Mouse (Mus musculus): Measurements from ENCODE around the gene C1ql4. TPM values are rescaled to one million over a fixed set of nuclear protein-coding genes. Genes with fewer than 3 reads are reported as not detected.

C1ql4 gene
- total RNA-seq (2021): not detected
- long read RNA-seq, experiment 1: 0 reads
- long read RNA-seq, experiment 2: 0 reads

DNA sequence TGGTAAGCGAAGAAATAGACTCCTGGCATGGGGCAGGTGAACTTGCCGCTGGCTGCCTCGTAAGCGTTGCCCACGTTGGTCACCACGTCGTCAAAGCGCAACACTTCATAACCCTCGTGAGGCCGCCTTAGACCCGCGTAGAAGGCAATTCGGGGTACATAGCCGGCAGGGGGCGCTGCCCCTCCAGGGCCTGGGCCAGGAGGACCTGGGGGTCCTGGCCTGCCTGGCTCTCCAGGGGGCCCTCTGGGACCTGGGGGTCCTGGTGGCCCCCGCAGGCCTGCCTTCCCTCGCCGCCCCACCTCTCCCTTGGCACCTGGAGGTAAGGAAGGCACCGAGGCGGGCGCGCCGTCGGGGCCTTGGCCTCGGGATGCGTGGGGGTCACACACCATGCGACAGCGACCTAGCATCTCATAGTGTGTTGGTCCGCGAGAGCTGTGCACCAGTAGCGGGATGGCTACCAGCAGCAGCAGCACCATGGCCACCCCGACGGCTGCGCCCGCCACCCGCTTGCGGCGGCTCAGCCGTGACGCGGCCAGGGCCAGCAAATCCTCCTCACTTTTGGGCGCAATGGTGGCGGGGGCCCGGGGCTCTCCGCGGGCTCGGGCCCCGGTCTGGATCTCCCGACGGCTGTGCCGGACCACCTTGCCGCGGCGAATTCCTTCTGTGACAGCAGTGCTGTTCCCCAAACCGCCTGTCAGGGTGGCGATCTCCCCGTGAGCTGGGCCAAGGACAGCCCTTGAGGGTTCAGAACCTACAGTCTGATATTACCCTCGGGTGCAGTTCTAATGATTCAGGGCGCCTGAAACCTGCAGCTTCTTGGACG is at the start of gene C1ql4:
C1ql4 (minus strand) TSS at position 565 of the 823 bp plus-strand sequence.
- intact Hi-C loops (cut with DNase I): loop anchor here (5.0 to 10.0 kb wide), 2 partner anchors 85 to 177 kb away; no protein-coding TSS in a partner anchor

DNA sequence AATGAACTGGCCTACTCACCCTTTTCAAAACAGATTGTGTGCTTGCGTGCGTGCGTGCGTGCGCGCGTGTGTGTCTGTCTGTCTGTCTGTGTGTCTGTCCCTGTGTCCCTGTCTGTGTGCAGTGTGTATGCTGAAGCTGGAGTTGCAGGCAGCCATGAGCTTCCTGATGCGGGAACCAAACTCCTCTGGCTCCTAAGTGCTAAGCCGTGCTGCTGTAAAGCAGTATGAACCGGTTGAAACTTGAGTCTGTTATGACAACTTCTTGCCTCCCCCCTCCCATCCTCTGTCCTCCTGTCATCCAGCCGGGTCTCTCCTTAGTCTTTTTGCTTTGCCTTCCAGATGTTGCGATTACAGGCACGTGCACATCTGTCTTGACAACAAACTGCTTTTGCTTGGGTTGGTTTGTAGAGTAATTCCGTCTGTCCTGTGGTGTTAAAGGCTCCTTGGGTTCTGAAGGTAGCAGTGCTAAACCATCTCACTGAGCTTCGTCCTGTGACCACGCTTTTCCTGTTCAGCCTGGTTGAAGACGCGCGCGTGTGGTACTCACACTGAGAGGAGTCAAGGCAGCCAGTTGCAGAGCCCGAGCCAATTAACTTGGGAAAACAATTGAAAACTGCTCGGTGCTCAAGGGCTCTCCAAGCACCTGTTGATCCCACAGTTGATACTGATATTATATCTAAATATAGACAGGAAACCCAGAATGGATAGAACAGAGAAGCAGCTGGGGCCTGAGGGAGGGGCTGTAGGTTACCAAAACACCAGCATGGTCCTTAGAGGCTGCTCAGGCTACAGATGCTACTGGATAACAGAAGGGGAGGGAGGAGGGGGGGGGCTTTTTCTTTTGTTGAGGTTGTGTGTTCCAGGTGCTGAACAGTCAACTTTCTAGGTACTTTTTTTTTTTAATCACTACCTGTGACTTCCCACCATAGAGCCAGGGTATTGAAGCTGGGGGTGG is 42.6 kb upstream of the C1ql4 start:
- intact Hi-C loops (cut with DNase I): loop anchor here (5.0 kb wide), 1 partner anchor 62 kb away; no protein-coding TSS in a partner anchor
- Histone ChIP-seq H3K27ac (no peak overlapping the region), H3K4me3 (no peak overlapping the region)
- TF ChIP-seq CTCF (IDR thresholded peaks at IDR 0.05): no peak
- no peak for DNase-seq (ENCODE audit: extremely low spot score in 1 of 2, low spot score in 2 of 2)

More for the DNA sequence above, at the start of gene C1ql4:
- no peak for DNase-seq (ENCODE audit: extremely low spot score in 1 of 2, low spot score in 2 of 2)
- peak; percentile 41 for TF ChIP-seq CTCF (IDR thresholded peaks at IDR 0.05)
- Histone ChIP-seq H3K4me3 (0 out of 2 replicates have a peak within 1 kb of the TSS, but pooled peaks have one; percentile 5), H3K27ac (no peak within 1 kb of the TSS)

DNA sequence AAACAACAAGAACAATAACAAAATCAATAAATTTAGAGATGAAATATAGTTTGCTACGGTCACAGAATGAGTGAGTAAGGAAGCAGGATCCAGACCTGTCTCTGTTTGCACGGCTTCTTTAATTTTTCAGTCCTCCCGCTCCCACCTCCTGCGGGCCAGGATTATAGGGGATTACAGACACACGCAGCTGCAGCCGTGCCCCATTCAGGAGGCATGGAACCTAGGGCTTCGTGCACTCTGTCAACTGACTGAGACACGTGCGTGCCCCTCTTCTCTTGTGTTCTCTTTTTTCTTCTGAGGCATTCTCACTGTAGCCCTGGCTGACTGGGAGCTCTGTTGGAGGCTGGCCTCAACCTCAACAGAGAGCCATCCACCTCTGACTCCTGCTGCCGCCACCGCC is 41.8 kb upstream of the C1ql4 start:
- H3K4me3 ChIP-seq: no peak overlapping the region
- DNase-seq (ENCODE audit: extremely low spot score in 1 of 2, low spot score in 2 of 2): no peak
- no peak for TF ChIP-seq CTCF (IDR thresholded peaks at IDR 0.05)
- H3K27ac ChIP-seq: no peak overlapping the region
- intact Hi-C loops (cut with DNase I): loop anchor here (5.0 kb wide), 1 partner anchor 63 kb away; no protein-coding TSS in a partner anchor

DNA sequence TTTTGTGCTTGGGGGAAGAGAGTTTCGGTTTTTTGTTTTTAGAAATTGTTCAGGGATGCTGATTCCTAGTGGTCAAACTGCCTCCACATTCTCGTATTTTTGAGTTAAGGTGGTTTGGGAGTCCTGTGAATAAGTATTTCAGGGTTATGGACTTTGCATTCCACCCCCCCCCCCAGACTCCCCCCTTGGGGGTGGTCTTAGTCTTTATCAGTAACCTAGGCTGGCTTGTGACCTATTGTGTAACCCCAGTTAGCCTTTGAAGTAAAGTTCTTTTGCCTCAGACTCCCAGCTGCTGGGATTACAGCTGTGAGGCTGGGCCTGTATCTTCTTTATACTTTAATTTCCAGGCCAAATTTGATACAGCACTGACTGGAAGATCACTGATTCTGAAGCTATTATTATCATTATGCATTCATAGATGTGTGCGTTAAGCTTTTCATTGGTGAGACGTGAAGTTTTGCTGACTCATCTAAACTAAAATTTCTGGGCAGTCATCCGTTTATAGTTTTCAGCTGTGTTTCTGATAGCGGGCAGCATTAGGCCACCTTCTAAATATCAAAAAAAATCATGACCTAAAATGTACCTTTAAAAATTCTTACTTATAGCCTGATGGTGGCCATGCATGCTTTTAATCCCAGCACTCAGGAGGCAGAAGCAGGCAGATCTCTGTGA is 40.4 kb upstream of the C1ql4 start:
- Histone ChIP-seq H3K4me3 (peak overlapping the region; percentile 65), H3K27ac (no peak overlapping the region)
- TF ChIP-seq CTCF (IDR thresholded peaks at IDR 0.05): no peak
- no peak for DNase-seq (ENCODE audit: extremely low spot score in 1 of 2, low spot score in 2 of 2)
- intact Hi-C loops (cut with DNase I): loop anchor here (5.0 kb wide), 1 partner anchor 64 kb away; no protein-coding TSS in a partner anchor

DNA sequence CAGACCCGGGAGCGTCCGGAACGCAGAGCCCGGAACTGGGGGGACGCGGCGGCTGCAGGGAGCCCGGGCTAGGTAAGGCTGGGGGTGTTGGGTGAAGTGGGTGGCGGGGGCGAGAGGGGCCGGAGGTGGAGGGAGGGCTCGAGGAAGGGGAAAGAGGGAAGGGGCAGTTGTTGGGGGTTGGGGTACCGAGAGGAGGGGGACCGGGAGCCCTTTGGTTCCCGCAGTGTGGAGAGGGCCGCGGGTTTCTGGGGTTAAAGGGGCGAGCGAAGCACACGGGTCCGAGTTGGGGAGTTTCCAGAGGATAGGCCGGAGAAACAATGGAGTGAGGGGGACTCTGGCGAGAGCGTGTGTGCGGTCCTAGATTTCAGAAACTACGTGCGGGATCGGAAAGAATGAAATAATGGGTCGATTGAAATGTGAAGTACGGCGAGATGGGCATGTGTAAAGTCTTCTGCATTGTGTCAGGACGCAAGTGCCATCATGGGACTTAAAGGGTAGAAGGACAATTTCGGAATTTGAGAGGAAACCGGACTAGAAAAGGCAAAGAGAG is 39.3 kb upstream of the C1ql4 start:
- no peak for TF ChIP-seq CTCF (IDR thresholded peaks at IDR 0.05)
- H3K27ac ChIP-seq: peak overlapping the region; percentile 86
- DNase-seq (ENCODE audit: extremely low spot score in 1 of 2, low spot score in 2 of 2): no peak
- intact Hi-C loops (cut with DNase I): loop anchor here (5.0 kb wide), 1 partner anchor 65 kb away; no protein-coding TSS in a partner anchor
- peak overlapping the region; percentile 65 for H3K4me3 ChIP-seq

DNA sequence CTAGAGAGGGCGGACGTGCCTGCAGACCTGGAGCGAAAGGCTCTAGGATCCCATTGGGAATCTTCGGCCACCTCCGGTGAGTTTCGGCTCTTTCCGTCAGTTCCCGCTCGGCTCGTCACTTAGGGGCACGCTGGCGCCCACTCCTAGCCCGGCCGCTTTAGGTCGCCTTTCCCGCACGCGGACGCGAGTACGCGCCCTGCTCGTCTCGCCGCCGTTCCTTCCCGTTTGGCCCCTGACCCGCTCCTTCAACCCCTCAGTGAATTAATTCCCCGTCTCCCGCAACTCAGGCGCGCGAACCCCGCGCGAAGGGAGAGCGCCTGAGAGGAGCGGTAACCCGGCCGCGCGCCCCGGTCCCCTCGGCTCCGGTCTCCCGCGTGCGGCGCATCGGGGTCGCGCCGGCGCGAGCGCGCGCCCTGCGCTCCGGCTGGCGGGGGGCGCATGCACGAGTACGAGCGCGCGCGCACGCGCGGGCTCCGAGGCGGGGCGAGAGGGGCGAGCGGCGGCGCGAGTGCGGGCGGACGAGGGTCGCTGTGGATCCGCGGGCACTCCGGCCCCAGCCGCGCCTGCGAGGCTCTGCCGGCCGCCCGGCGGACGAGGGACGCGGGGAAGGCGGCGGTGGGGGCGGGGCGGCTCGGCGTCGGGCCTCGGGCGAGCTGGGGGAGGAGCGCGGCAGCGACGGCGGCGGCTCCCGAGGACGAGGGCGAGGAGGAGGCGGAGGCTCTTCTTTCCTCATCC is 38.6 kb upstream of the C1ql4 start:
- Histone ChIP-seq H3K4me3 (peak overlapping the region; percentile 65), H3K27ac (peak overlapping the region; percentile 86)
- TF ChIP-seq CTCF (IDR thresholded peaks at IDR 0.05): no peak
- intact Hi-C loops (cut with DNase I): loop anchor here (5.0 kb wide), 1 partner anchor 66 kb away; no protein-coding TSS in a partner anchor
- DNase-seq (ENCODE audit: extremely low spot score in 1 of 2, low spot score in 2 of 2): peak; percentile 89 to 92

DNA sequence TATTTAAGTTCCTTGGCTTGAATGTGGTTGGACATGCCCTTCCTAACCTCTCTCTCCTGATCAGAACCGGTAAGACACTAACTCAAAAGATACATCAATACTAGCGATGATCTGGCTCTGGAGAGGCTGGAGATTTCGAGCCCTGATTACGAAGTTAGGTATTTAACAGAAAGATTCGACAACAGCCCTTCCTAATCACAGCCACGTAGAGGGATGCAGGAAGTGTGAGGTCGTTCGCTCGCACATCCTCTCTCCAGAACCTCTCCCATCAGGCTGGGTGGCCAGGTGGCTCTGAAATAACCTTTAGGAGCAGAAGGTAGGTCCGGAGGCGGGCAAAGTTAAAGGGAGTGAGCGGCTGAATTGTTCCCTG is 38.1 kb upstream of the C1ql4 start, which contains the start of gene Spats2:
Spats2 (plus strand) TSS at position 206 of the 370 bp plus-strand sequence.
- intact Hi-C loops (cut with DNase I): loop anchor here (5.0 kb wide), 1 partner anchor 67 kb away; no protein-coding TSS in a partner anchor
- TF ChIP-seq CTCF (IDR thresholded peaks at IDR 0.05): no peak
- H3K27ac ChIP-seq: peak within 1 kb of the TSS; percentile 86
- DNase-seq (ENCODE audit: extremely low spot score in 1 of 2, low spot score in 2 of 2): no peak
- peak within 1 kb of the TSS; percentile 65 for H3K4me3 ChIP-seq

DNA sequence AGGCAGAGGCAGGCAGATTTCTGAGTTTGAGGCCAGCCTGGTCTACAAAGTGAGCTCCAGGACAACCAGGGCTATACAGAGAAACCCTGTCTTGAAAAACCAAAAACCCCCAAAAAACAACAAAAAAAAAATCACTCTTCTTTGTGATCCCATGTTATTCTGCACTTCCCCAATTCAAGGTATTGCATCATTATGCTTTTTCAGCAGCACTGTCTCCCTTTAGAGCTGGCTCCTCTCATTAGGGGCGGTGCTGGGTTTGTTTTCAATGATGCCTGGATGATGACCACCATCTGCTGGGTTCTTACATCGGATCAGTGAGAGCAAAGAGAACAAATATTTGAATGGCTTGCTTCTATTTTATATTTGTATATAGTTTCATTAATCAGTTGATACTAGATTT is 35.0 kb upstream of the C1ql4 start:
- no peak for TF ChIP-seq CTCF (IDR thresholded peaks at IDR 0.05)
- H3K4me3 ChIP-seq: no peak overlapping the region
- intact Hi-C loops (cut with DNase I): no loop called here
- no peak overlapping the region for H3K27ac ChIP-seq
- DNase-seq (ENCODE audit: extremely low spot score in 1 of 2, low spot score in 2 of 2): no peak

DNA sequence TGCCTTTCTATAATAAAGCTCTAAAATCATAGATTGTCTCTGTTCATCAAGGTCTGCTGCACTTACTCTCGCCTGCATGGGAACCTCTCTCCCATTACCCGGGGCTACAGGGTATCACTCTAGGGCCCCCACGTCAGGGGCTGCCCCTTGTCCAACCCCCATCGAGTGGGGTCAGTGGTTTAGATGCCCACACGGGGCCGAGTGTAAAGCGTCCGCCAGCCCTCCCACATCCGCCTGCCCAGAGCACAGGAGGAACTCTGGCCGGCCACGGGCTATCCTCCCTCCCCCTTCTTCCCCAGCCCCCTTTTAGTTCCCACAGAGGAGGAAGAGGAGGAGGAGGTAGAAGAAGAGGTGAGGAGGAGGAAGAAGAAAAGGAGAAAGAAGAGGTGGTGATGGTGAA is 33.2 kb upstream of the C1ql4 start:
- DNase-seq (ENCODE audit: extremely low spot score in 1 of 2, low spot score in 2 of 2): no peak
- H3K4me3 ChIP-seq: no peak overlapping the region
- intact Hi-C loops (cut with DNase I): no loop called here
- no peak overlapping the region for H3K27ac ChIP-seq
- no peak for TF ChIP-seq CTCF (IDR thresholded peaks at IDR 0.05)

DNA sequence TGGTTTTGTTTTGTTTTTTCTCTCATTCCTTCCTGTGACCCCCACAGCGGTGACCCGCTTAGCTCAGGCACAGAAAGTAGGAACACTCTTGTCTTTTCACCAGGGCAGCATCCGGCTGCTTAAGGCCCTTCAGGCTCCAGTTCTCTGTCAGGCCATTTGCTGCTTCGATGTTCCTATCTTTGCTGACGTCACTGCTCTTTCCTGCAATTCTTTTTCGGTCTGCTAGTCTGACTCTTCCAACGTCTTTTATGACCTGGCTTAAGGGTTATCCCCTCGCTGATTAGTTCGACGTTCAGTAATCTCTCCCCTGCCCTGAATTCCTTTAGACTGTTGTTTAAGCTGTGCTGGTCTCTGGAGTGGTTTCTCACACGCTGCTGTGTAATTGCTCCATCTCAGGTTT is 28.9 kb upstream of the C1ql4 start:
- no peak for DNase-seq (ENCODE audit: extremely low spot score in 1 of 2, low spot score in 2 of 2)

More for the DNA sequence above, 28.9 kb upstream of the C1ql4 start:
- no peak for TF ChIP-seq CTCF (IDR thresholded peaks at IDR 0.05)
- intact Hi-C loops (cut with DNase I): no loop called here
- Histone ChIP-seq H3K27ac (no peak overlapping the region), H3K4me3 (no peak overlapping the region)

Measured in left cerebral cortex, adult 2 months (tissue).